In genomic region chr12:71481371-71481770, GRCm38 (mm10) we compare ENCODE assay signal across 9 mouse cellular contexts.
A peak's percentile ranks its signal among the peaks of the same experiment; 100 is the strongest.
DNase-seq lines count a peak whose midpoint lies in the region; ATAC-seq and TF ChIP-seq lines count a peak whose summit lies in the region.
"Had no signal": no experiment of that assay in that cellular context is flagged by ENCODE, and none has a peak within 500 bp of the region (broad histone marks: within the 10 kb centered on the region; RNA-seq: fewer than 3 reads in every experiment).

No protein-coding gene starts in this region.

- no peak for ATAC-seq in hindbrain, embryonic 14.5 days (ENCODE audit: low FRiP score)

- no peak overlapping the region for H3K4me2 ChIP-seq in hindbrain, embryonic 14.5 days (replicated peaks)

- H3ac ChIP-seq in C2C12 (ENCODE audit: control insufficient read depth, insufficient read length, low read depth) = no peak overlapping the region

- no peak overlapping the region for H3K9ac ChIP-seq in hindbrain, embryonic 14.5 days

- 34% methylated on average over 6 of the region's 6 CpGs for WGBS in hindbrain, embryonic 14.5 days

- H3K79me3 ChIP-seq in C2C12 (ENCODE audit: low read depth) = no peaks in the 10 kb centered on the region

- peaks cover 24% of the 10 kb centered on the region for H3K4me1 ChIP-seq in hindbrain, embryonic 14.5 days (replicated peaks; ENCODE audit: control insufficient read depth, insufficient read depth, low read length)

- no peak for TF ChIP-seq CTCF in gastrocnemius, adult 2 months (IDR thresholded peaks at IDR 0.05)
- TF ChIP-seq CTCF in C2C12 (IDR thresholded peaks at IDR 0.05; ENCODE audit: control insufficient read depth, insufficient read depth, insufficient read length) = no peak

- intact Hi-C loops in gastrocnemius, adult 2 months (cut with DNase I) = no loop called here
- intact Hi-C loops in gastrocnemius, postnatal 36 days (cut with DNase I) = no loop called here
- intact Hi-C loops in left cerebral cortex, postnatal 4 days (cut with DNase I) = no loop called here

- H3K79me2 ChIP-seq in C2C12 (ENCODE audit: control insufficient read depth, insufficient read depth) = no peaks in the 10 kb centered on the region

- no peak overlapping the region for H3K4me3 ChIP-seq in gastrocnemius, adult 2 months
- no peak overlapping the region for H3K4me3 ChIP-seq in C2C12 (ENCODE audit: insufficient read depth, poor library complexity, severe bottlenecking)
- H3K4me3 ChIP-seq in hindbrain, embryonic 14.5 days (replicated peaks; ENCODE audit: low read length) = no peak overlapping the region

- peak overlapping the region; percentile 60 for H3K27ac ChIP-seq in gastrocnemius, adult 2 months
- peak overlapping the region; percentile 44 for H3K27ac ChIP-seq in hindbrain, embryonic 14.5 days
- H3K27ac ChIP-seq: macrophage had no signal

- H3K27me3 ChIP-seq in C2C12 (ENCODE audit: control insufficient read depth, insufficient read depth, insufficient read length) = no peaks in the 10 kb centered on the region
- H3K27me3 ChIP-seq in hindbrain, embryonic 14.5 days (ENCODE audit: control insufficient read depth, insufficient read depth, low read length) = no peaks in the 10 kb centered on the region

- H3K9me3 ChIP-seq in hindbrain, embryonic 14.5 days (ENCODE audit: control insufficient read depth, low read length) = no peaks in the 10 kb centered on the region

- H3K36me3 ChIP-seq in C2C12 (ENCODE audit: control insufficient read depth, insufficient read depth) = no peaks in the 10 kb centered on the region
- no peaks in the 10 kb centered on the region for H3K36me3 ChIP-seq in hindbrain, embryonic 14.5 days (replicated peaks; ENCODE audit: control insufficient read depth, insufficient read depth)

- DNase-seq in gastrocnemius, adult 2 months = peak; percentile 28
- DNase-seq in gastrocnemius, postnatal 36 days = no peak
- peak; percentile 26 for DNase-seq in layer of hippocampus, adult 9-10 months (ENCODE audit: low spot score)
- no peak for DNase-seq in layer of hippocampus, adult 8-10 months (ENCODE audit: low spot score in 2 of 2)
- DNase-seq in hindbrain, embryonic 14.5 days (ENCODE audit: low spot score) = peak; percentile 44
- no peak for DNase-seq in left cerebral cortex, postnatal 4 days
- no peak for DNase-seq in cerebellum, adult 9-10 months

TF ChIP-seq in C2C12, 6 proteins besides CTCF, POLR2A, EP300 and RAD21:
- peak; percentile 53 for TF ChIP-seq MYOD1 (IDR thresholded peaks at IDR 0.05; ENCODE audit: control insufficient read depth, insufficient read length, low read depth)
- no peak for TF ChIP-seq USF1 (IDR thresholded peaks at IDR 0.05; ENCODE audit: low read depth)
- no peak for TF ChIP-seq MAX (IDR thresholded peaks at IDR 0.05)
- TF ChIP-seq FOSL1 (IDR thresholded peaks at IDR 0.05; ENCODE audit: insufficient read depth, low read length, poor library complexity, severe bottlenecking) = no peak
- TF ChIP-seq CEBPB (IDR thresholded peaks at IDR 0.05; ENCODE audit: low read depth) = no peak
- no peak for TF ChIP-seq MYOG (IDR thresholded peaks at IDR 0.05; ENCODE audit: control insufficient read depth, extremely low read depth, insufficient read length)

Comparison
In these comparisons a context has a peak if more than half of its experiments do, and no peak if none do; other contexts are left out.
1. DNase-seq: peak in gastrocnemius, adult 2 months (single experiment), layer of hippocampus, adult 9-10 months (single experiment) and hindbrain, embryonic 14.5 days (single experiment); none in gastrocnemius, postnatal 36 days (0 of 2), layer of hippocampus, adult 8-10 months (0 of 2), left cerebral cortex, postnatal 4 days (single experiment) and cerebellum, adult 9-10 months (single experiment).